Mouse (Mus musculus) limb, embryonic 10.5 days (tissue): ENCODE data around the gene Aox2. TPM values are rescaled to one million over a fixed set of nuclear protein-coding genes. Genes with fewer than 3 reads are reported as not detected.

ENCODE experiments used
- DNase-seq: peaks from one replicate; pipeline ENCODE4 v3.0.0-alpha.2; 2017; ENCODE audit warnings: low spot score
- H3K27ac ChIP-seq: fragments of 300-500 bp; sonication (generic); 2 replicates; pipeline ENCODE4 v1.5.1; 2016; ENCODE audit warnings: mild to moderate bottlenecking
- H3K27me3 ChIP-seq: fragments of 300-500 bp; sonication (generic); 2 replicates; pipeline ENCODE4 v1.6.1; 2016; ENCODE audit warnings: low read depth, mild to moderate bottlenecking; ENCODE audit not compliant: poor library complexity, severe bottlenecking
- H3K36me3 ChIP-seq: fragments of 300-500 bp; sonication (generic); 2 replicates; pipeline ENCODE4 v1.6.1; 2016; ENCODE audit warnings: mild to moderate bottlenecking, moderate library complexity
- H3K4me1 ChIP-seq: fragments of 300-500 bp; sonication (generic); 2 replicates; pipeline ENCODE4 v1.6.1; 2016
- H3K4me3 ChIP-seq: fragments of 300-500 bp; sonication (generic); 2 replicates; pipeline ENCODE4 v1.5.1; 2016; ENCODE audit warnings: mild to moderate bottlenecking, moderate library complexity
- H3K9me3 ChIP-seq: fragments of 300-500 bp; sonication (generic); replicated peaks from 2 replicates; pipeline ENCODE4 v1.6.1; 2016; ENCODE audit warnings: mild to moderate bottlenecking
- WGBS: fragments of 180-500 bp; shearing (Covaris S2); methylation state at CpG from one replicate; pipeline ENCODE4 v1.1.7; 2016; 5-methylcytosine and 5-hydroxymethylcytosine counted together
- polyA plus RNA-seq: library from polyadenylated mRNA; unstranded; fragments of >200 nt; fragmentation: Nextera tagmentation; extraction: Ambion mirVana; gene quantifications from 2 replicates; pipeline ENCODE4 v1.2.1, GENCODE M21; 2016

Gene Aox2
- polyA plus RNA-seq, 1 experiment from 2014 or later: not detected

GRCm38 (mm10) chr1:58260311-58260710, 17.8 kb upstream of the Aox2 start:
- no peak for DNase-seq
- Histone ChIP-seq H3K9me3 (no peaks in the 10 kb centered on the region), H3K27ac (no peak overlapping the region), H3K36me3 (no peaks in the 10 kb centered on the region), H3K4me1 (peaks cover 3% of the 10 kb centered on the region; the same call in 1 of the 2 replicates), H3K4me3 (no peak overlapping the region), H3K27me3 (no peaks in the 10 kb centered on the region)
- 73% methylated on average over 3 of the region's 3 CpGs for WGBS

- Histone ChIP-seq H3K27ac (no peak overlapping the region), H3K27me3 (no peaks in the 10 kb centered on the region), H3K4me1 (no peaks in the 10 kb centered on the region), H3K4me3 (no peak overlapping the region), H3K9me3 (no peaks in the 10 kb centered on the region), H3K36me3 (no peaks in the 10 kb centered on the region)
- no peak for DNase-seq
- WGBS: 83% methylated on average over 2 of the region's 2 CpGs
Measured at GRCm38 (mm10) chr1:58268231-58268630, 9.9 kb upstream of the Aox2 start.

- peaks cover 3% of the 10 kb centered on the region for H3K4me1 ChIP-seq
- WGBS: 74% methylated on average over 6 of the region's 6 CpGs
- H3K4me3 ChIP-seq: no peak overlapping the region
- H3K9me3 ChIP-seq: no peaks in the 10 kb centered on the region
- H3K36me3 ChIP-seq: no peaks in the 10 kb centered on the region
- DNase-seq: peak; percentile 52
- H3K27ac ChIP-seq: no peak overlapping the region
- no peaks in the 10 kb centered on the region for H3K27me3 ChIP-seq
Measured at GRCm38 (mm10) chr1:58270807-58271569, 7.1 kb upstream of the Aox2 start.

- Histone ChIP-seq H3K27ac (no peak overlapping the region), H3K9me3 (no peaks in the 10 kb centered on the region), H3K27me3 (no peaks in the 10 kb centered on the region), H3K4me1 (peaks cover 10% of the 10 kb centered on the region), H3K36me3 (no peaks in the 10 kb centered on the region), H3K4me3 (no peak overlapping the region)
- no peak for DNase-seq
- 36% methylated on average over 9 of the region's 9 CpGs for WGBS
Measured at GRCm38 (mm10) chr1:58275879-58276278, 2.2 kb upstream of the Aox2 start.

GRCm38 (mm10) chr1:58278513-58278912, 387 bp downstream of the Aox2 start:
- Histone ChIP-seq H3K36me3 (no peaks in the 10 kb centered on the region), H3K27me3 (no peaks in the 10 kb centered on the region), H3K27ac (no peak overlapping the region), H3K9me3 (no peaks in the 10 kb centered on the region), H3K4me3 (no peak overlapping the region), H3K4me1 (peaks cover 10% of the 10 kb centered on the region)
- no peak for DNase-seq
- WGBS: 79% methylated on average over 7 of the region's 7 CpGs

- Histone ChIP-seq H3K27ac (no peak overlapping the region), H3K27me3 (no peaks in the 10 kb centered on the region), H3K9me3 (no peaks in the 10 kb centered on the region), H3K4me3 (no peak overlapping the region), H3K4me1 (peaks cover 10% of the 10 kb centered on the region), H3K36me3 (no peaks in the 10 kb centered on the region)
- DNase-seq: no peak
- 80% methylated on average over 4 of the region's 4 CpGs for WGBS
Measured at GRCm38 (mm10) chr1:58280381-58280780, 2.3 kb downstream of the Aox2 start.

GRCm38 (mm10) chr1:58280939-58281624, 3.0 kb downstream of the Aox2 start:
- Histone ChIP-seq H3K9me3 (no peaks in the 10 kb centered on the region), H3K36me3 (no peaks in the 10 kb centered on the region), H3K27me3 (no peaks in the 10 kb centered on the region), H3K4me1 (peaks cover 5% of the 10 kb centered on the region; the same call in 1 of the 2 replicates), H3K4me3 (no peak overlapping the region), H3K27ac (no peak overlapping the region)
- 87% methylated on average over 13 of the region's 13 CpGs for WGBS
- no peak for DNase-seq

GRCm38 (mm10) chr1:58281625-58281988, 3.5 kb downstream of the Aox2 start:
- no peak for DNase-seq
- peaks cover 4% of the 10 kb centered on the region; the same call in 1 of the 2 replicates for H3K4me1 ChIP-seq
- no peak overlapping the region for H3K27ac ChIP-seq
- 79% methylated on average over 4 of the region's 4 CpGs for WGBS
- H3K4me3 ChIP-seq: no peak overlapping the region
- no peaks in the 10 kb centered on the region for H3K36me3 ChIP-seq
- no peaks in the 10 kb centered on the region for H3K27me3 ChIP-seq
- no peaks in the 10 kb centered on the region for H3K9me3 ChIP-seq

GRCm38 (mm10) chr1:58284505-58284904, 6.4 kb downstream of the Aox2 start:
- no peaks in the 10 kb centered on the region for H3K27me3 ChIP-seq
- no peak overlapping the region for H3K4me3 ChIP-seq
- WGBS: 64% methylated on average over 7 of the region's 7 CpGs
- no peaks in the 10 kb centered on the region for H3K4me1 ChIP-seq
- DNase-seq: no peak
- no peak overlapping the region for H3K27ac ChIP-seq
- no peaks in the 10 kb centered on the region for H3K36me3 ChIP-seq
- no peaks in the 10 kb centered on the region for H3K9me3 ChIP-seq

- H3K4me1 ChIP-seq: peaks cover 3% of the 10 kb centered on the region; the same call in 1 of the 2 replicates
- WGBS: 90% methylated on average over 3 of the region's 3 CpGs
- no peaks in the 10 kb centered on the region for H3K36me3 ChIP-seq
- H3K27me3 ChIP-seq: no peaks in the 10 kb centered on the region
- H3K9me3 ChIP-seq: no peaks in the 10 kb centered on the region
- no peak overlapping the region for H3K27ac ChIP-seq
- no peak overlapping the region for H3K4me3 ChIP-seq
- no peak for DNase-seq
Measured at GRCm38 (mm10) chr1:58288091-58288490, 10.0 kb downstream of the Aox2 start.

GRCm38 (mm10) chr1:58289863-58290469, 11.8 kb downstream of the Aox2 start:
- H3K36me3 ChIP-seq: no peaks in the 10 kb centered on the region
- no peaks in the 10 kb centered on the region for H3K27me3 ChIP-seq
- no peak for DNase-seq
- peaks cover 3% of the 10 kb centered on the region; the same call in 1 of the 2 replicates for H3K4me1 ChIP-seq
- no peaks in the 10 kb centered on the region for H3K9me3 ChIP-seq
- H3K27ac ChIP-seq: no peak overlapping the region
- H3K4me3 ChIP-seq: no peak overlapping the region
- 70% methylated on average over 16 of the region's 16 CpGs for WGBS

- H3K27ac ChIP-seq: no peak overlapping the region
- WGBS: 67% methylated on average over 13 of the region's 13 CpGs
- H3K27me3 ChIP-seq: no peaks in the 10 kb centered on the region
- DNase-seq: no peak
- peaks cover 12% of the 10 kb centered on the region for H3K4me1 ChIP-seq
- no peaks in the 10 kb centered on the region for H3K36me3 ChIP-seq
- H3K4me3 ChIP-seq: no peak overlapping the region
- no peaks in the 10 kb centered on the region for H3K9me3 ChIP-seq
Measured at GRCm38 (mm10) chr1:58291394-58292300, 13.5 kb downstream of the Aox2 start.
